Mouse (Mus musculus): ENCODE results near the gene D5Ertd579e. TPM values are rescaled to one million over a fixed set of nuclear protein-coding genes. Genes with fewer than 3 reads are reported as not detected.

Gene D5Ertd579e
- polyA plus RNA-seq, 1 experiment from 2014 or later: 31.3 TPM

GRCm38 (mm10) chr5:36553056-36553606 lies 142.7 kb downstream of the D5Ertd579e start:
- H3K27ac ChIP-seq: no peak overlapping the region
- peaks cover 18% of the 10 kb centered on the region for H3K4me1 ChIP-seq
- WGBS: 78% methylated on average over 2 of the region's 2 CpGs
- H3K27me3 ChIP-seq (ENCODE audit: poor library complexity, severe bottlenecking): no peaks in the 10 kb centered on the region
- no peaks in the 10 kb centered on the region for H3K9me3 ChIP-seq
- H3K4me3 ChIP-seq: no peak overlapping the region
- H3K36me3 ChIP-seq (replicated peaks): no peaks in the 10 kb centered on the region
- no peak for DNase-seq (ENCODE audit: extremely low spot score, low spot score)

GRCm38 (mm10) chr5:36552391-36552790 lies 143.4 kb downstream of the D5Ertd579e start:
- Histone ChIP-seq H3K4me3 (no peak overlapping the region), H3K36me3 (replicated peaks) (no peaks in the 10 kb centered on the region), H3K27me3 (ENCODE audit: poor library complexity, severe bottlenecking) (no peaks in the 10 kb centered on the region), H3K4me1 (peaks cover 12% of the 10 kb centered on the region), H3K27ac (no peak overlapping the region), H3K9me3 (no peaks in the 10 kb centered on the region)
- no peak for DNase-seq (ENCODE audit: extremely low spot score, low spot score)
- WGBS: 94% methylated on average over 4 of the region's 4 CpGs

Other genes starting within 250 kb of the D5Ertd579e start
- gene Grpel1, start 231.0 kb downstream of the D5Ertd579e start, polyA plus RNA-seq (2016; fragmentation: Nextera tagmentation; extraction: Ambion mirVana): 60.5 and 64.4 TPM in 2 replicates
- gene Tada2b, start 211.7 kb downstream of the D5Ertd579e start, polyA plus RNA-seq (2016; fragmentation: Nextera tagmentation; extraction: Ambion mirVana): 2.2 TPM in 2 replicates
- gene Ccdc96, start 211.4 kb downstream of the D5Ertd579e start, polyA plus RNA-seq (2016; fragmentation: Nextera tagmentation; extraction: Ambion mirVana): 3.6 and 3.8 TPM in 2 replicates
- 36.7 and 38.9 TPM in 2 replicates for gene Tbc1d14, start 102.7 kb downstream of the D5Ertd579e start, polyA plus RNA-seq (2016; fragmentation: Nextera tagmentation; extraction: Ambion mirVana)
- 19.7 and 20.6 TPM in 2 replicates for gene Bloc1s4, start 52.6 kb upstream of the D5Ertd579e start, polyA plus RNA-seq (2016; fragmentation: Nextera tagmentation; extraction: Ambion mirVana)
- 435 and 463 TPM in 2 replicates for gene Mrfap1, start 100.7 kb upstream of the D5Ertd579e start, polyA plus RNA-seq (2016; fragmentation: Nextera tagmentation; extraction: Ambion mirVana)
- 12.3 and 13.0 TPM in 2 replicates for gene Man2b2, start 134.6 kb upstream of the D5Ertd579e start, polyA plus RNA-seq (2016; fragmentation: Nextera tagmentation; extraction: Ambion mirVana)
- 0.68 and 0.78 TPM in 2 replicates for gene Ppp2r2c, start 172.5 kb upstream of the D5Ertd579e start, polyA plus RNA-seq (2016; fragmentation: Nextera tagmentation; extraction: Ambion mirVana)